Mouse (Mus musculus) adrenal gland (tissue): Measurements from ENCODE around the gene Prkce.

Experiments
- intact Hi-C: fragments of 180-260 bp; cut with DNase I; formaldehyde crosslinking; loops from one replicate; pipeline ENCODE4 v1.15.1; 2025

Prkce gene

DNA sequence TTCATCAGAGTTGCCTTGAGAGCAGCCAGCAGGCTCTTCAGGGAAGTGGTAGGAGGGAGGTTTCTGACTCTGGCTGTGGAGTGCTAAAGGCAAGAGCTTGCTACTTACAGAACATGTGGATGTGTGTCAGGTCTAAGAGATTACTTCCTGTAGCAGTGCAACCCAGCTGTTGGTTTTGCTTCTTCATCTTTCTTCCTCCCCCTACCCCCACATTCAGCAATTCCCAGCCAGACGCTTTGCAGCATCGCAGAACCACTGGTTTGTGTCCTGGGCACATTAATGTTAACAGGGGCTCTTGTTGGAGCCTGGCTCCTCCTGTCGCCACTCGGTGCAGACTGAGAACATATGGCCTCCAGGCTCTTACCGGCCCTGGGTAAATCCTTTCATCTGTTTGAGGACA lies 190.8 kb downstream of the Prkce start:
- intact Hi-C loops = no loop called here

DNA sequence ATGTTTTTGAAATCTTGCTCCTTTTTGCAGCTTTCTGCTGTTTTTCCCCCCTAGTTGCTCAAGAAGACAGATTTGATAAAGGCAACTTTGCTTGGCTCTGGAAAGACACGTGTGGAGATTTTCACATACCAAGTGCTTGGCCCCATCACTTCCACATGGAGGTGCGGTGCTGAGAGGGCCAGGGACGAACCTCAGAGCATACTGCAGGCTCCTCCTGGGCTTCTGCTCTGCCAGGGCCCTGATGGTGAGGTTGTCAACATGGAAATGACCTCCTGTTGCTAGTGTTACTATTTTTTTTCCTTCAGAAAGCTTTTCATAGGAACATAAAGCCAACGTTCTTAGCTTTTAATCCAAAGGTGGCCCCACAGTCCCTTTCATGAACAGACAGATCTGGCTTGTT lies 191.3 kb downstream of the Prkce start:
- intact Hi-C loops = no loop called here

DNA sequence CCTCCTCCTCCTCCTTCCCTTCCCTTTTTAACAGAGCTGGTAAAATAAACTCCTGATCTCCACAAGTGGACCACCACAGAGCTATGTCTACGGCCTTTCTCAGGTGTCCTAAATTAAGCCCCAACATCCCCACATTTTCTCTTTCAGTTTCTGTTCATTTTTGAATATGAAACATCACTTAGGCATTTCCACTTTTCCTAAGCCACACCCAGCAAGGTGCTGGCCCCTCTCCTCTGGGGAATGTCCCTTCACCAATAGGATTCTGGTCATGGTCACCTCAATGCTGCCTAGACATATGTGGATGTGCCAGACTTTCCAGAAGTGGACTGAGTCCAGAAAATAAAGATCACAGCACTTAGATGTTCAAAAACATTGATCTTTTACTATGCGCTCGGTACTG lies 193.3 kb downstream of the Prkce start:
- intact Hi-C loops = no loop called here

DNA sequence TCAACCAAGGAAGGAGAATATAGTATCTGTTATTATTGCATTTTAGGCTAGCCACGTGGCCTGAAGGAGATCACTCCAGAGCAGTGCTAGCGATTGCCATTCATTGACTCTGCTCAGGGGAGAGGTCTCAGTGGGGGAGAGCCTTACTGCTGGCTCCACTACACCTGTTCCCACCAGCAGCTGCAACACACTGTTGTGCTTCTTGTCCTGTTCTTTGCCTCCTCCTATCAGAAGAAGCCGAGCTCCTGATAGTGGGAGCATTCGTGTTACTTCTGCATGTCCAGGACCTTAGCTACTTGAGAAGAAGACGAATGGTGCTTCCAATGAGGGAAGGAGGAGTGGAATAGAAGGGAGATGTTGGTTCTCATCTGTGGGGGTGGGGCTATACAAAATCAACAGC lies 195.8 kb downstream of the Prkce start:
- intact Hi-C loops = no loop called here

DNA sequence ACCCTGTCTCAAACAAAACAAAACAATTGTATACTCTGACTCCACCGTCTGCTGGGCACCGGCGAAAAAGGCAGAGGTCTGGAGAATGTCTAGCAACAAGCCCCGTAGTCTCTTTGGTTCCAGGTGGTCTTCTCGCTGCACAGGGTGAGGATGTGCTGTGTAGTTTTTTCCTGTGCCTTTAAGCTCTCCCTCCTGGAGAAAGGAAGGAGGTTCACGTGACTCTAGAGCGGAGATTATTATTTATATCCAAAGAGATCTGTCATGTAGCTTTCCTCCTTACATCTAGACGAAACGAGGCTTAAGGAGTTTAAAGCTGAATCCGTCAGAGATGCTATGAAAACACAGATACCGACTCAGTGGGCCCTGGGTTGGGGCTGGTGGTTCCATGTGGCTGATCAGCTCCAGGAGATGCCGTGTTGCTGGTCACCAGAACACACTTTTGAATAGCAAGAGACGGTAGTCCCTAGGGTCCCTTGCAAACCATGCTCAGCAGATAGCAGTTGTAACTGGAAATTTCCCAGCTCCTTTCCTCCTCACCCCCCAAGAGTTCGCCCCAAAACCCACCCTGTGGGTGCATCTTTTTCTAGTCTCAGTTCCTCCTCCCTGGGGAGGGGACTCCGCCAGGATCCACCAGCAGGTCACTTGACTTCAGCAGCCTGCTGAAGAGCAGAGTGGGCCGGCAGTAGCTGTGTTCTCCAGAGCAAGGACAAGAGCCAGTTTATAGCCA lies 196.9 kb downstream of the Prkce start:
- intact Hi-C loops = no loop called here

DNA sequence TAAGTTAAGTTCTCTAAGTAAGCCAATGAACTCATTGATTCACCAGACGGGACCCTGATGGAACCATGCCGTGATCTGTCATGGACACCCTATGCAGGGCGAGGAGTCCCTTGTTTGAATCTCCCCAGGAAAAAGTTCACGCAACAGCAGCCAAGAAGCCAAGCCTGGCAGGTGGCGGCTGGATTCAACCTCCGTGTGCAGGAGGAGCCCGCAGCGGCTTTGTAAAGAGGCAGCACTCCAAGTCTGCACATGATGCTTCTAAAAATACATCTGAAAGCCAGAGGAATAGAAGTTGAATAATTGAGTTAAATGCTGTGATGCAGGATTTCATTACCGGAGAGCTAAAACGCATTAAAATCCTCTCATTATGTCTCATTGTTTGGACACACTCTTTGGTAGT lies 199.3 kb downstream of the Prkce start:
- intact Hi-C loops = no loop called here

DNA sequence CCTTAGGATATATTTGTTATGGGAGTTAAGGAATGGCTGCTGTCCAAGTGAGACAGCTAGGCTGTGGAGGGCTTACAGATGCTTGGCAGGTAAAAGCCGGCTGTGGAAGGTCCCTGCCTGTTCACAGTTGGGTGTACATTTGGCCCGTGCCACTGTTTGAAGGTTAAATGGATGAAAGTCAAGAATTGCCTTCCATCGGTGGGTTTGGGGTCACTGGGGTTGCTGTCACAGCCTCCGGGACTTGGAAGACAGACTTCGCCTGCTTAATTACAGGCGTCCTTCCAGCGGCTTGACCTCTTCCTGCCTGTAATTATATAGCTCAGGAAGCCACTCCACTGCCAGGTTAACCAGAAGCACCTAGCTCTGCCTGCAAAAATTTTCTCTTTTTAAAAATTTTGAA lies 200.1 kb downstream of the Prkce start:
- intact Hi-C loops = no loop called here

DNA sequence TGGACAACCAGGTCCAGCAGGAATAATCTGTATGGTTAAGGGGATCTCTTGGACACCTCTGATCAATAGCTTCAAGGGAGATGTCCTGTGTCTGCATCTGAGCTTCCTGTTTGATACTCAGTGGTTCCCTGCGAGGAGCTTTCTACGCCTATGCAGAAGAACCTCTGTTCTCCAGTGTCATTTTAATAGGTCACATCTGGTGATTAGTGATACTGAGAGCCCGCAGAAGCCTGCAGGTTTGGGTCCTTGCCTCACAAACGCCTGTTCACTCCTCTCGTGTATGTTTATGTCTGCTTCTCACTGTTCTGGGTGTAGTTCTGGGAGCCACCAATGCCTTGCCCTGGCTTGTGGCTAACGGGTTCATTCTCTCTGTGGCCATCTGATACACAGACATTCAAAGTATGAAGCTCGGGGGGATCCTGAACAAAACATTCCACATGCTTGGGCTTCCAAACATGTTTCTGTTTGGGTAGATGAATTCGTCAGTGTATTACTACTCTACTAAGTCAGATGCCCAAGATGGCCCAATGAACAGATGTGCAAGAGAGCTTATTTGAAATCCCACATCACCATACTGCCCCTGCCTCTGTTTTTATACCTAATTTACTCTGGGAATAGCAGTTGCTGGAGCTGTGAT lies 202.6 kb downstream of the Prkce start:
- intact Hi-C loops = no loop called here

DNA sequence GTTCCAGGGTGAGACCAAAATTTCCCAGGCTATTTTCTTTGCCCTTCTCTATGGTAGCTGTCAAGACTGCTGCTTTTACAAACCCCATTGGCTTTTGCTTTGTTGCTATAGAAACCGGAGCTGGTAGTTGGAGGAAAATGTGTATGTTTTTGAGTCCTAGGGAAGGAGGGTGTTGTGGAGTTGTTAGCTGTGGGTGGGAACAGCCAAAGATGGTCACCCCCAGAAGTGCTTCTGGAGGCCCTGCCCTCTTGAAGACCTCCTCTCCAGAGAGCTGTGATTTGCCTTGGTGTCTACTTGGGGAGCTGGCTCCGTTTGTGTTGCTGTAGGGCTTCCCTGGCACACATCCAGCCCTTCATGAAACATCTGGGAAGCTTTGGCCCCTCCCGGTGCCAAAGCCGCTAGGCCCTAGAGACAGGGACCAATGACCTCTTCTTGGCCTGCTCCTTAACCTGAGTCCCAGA lies 203.5 kb downstream of the Prkce start:
- intact Hi-C loops = no loop called here

DNA sequence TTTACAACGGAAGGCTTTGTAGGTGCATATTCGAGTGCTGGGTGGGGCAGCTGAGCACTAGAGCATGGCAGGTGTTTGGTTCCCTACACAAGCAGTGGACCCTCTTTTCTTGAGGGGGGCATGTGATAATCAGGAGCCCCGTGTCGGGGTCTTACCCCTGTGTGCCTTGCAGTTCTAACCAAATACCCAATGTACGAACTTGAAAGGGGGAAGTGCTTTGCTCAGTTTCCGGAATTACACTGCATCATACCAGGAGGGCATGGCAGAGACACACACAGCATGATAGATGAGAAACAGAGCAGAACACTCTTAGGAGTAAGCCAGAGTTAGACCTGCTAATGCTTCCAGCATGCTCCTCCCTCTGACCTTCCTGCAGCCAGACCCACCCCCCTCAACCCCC lies 208.8 kb downstream of the Prkce start:
- intact Hi-C loops = no loop called here

DNA sequence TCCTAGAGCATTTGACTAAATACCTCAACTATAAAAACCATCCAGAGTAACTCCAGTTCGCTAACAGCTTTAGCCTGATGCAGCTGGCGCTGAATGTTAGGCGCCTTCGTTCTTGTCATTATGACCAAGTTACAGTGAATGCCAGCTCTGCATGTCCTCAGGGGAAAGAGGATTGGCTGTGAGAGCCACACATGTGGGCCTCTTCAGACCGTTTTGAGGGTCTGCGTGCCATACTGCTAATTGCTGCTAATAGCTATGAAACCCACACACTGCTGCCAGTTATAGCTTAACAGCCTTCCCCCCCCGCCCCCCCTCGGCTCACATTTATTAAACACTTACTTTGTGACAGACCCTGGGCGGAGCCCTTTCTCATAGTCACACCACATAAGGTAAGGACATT lies 210.3 kb downstream of the Prkce start:
- intact Hi-C loops = no loop called here

DNA sequence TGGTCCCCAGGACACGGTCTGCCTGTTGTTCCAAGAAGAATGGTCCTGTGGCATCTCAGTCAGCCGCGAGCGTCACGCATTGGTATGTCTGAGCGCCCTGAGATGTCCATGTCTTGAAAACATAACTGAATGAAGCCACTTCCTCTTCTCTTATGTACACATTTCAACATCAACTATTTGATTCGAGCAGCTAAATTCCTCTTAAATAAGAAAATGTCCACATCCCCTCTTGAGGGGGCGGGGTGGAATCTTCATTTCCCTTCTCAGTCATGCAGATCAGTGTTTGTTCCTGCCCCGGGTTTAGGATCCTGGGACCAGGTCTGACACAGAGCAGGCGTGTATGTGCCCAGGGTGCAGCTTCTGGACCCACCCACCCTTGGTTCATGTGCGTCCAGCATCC lies 211.0 kb downstream of the Prkce start:
- intact Hi-C loops = no loop called here

DNA sequence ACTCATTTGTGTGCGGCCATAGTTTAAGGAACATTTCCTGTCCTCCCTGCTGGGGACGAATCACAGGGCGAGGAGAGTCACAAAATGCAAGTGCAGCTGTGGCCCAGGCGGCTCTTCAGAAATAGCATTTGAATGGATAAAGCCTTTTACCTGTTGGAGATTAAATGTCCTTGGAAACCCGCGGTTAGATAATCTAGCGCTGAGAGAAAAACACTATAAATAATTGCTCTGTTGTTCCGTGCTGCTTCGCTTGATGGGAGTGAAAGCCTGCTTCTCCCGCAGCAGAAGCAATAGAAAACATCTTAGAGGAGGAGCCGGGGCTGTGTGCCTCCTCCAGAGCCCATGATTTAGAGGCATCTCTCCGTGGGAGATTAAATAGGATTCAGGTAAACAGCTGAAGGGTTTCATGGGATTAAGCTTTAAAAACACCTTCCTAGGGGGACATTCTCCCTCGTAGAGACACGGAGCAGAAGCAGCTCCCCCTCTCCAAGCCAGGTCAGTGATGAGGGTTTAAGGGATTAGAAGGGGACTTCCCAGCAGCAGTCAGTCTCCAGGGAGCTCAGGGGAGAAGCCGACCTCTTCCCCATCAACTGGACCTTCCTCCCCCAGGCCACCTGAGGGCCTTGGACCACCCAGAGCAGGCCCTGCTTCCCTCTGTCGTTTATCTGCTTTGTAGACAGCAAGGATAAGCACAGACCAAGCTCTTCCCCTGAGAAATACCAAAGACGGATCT lies 212.0 kb downstream of the Prkce start:
- intact Hi-C loops = no loop called here

DNA sequence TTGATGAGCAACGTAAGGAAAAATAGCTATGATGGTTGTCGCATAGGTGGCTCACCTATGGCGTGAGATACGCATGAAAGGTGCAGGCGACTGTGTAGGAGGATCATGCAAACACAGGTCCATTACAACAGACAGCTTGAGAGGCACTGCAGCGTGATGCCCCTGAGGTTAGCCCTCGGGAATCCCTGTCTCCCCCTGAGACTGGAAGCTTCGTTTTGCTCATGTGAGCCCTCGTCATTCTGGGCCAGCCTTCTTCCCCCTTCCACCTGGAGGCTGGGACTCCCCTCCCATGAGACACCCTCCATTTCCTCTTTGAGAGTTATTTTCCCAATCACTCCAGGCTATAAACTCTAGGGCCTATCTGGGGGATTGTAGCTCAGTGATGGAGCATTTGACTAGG lies 213.9 kb downstream of the Prkce start:
- intact Hi-C loops = no loop called here

DNA sequence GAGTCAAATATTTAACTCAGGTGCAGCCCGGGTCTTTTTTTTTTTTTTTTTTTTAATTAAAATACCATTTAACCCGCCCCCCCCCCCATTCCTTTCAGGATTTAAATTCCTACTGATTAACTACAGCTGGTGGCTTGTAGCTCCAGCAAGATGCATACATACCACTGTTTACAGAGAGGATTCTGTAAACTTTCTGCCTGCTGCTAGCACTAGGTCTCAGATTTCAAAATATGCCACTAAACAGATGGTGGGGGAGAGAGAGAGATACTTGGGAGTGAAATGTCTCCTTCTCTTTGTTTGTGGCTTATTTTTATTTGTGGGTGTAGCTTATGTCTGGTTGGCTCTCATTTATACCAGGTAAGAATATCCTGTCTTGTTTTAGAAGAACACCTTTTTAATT lies 215.3 kb downstream of the Prkce start:
- intact Hi-C loops = no loop called here

DNA sequence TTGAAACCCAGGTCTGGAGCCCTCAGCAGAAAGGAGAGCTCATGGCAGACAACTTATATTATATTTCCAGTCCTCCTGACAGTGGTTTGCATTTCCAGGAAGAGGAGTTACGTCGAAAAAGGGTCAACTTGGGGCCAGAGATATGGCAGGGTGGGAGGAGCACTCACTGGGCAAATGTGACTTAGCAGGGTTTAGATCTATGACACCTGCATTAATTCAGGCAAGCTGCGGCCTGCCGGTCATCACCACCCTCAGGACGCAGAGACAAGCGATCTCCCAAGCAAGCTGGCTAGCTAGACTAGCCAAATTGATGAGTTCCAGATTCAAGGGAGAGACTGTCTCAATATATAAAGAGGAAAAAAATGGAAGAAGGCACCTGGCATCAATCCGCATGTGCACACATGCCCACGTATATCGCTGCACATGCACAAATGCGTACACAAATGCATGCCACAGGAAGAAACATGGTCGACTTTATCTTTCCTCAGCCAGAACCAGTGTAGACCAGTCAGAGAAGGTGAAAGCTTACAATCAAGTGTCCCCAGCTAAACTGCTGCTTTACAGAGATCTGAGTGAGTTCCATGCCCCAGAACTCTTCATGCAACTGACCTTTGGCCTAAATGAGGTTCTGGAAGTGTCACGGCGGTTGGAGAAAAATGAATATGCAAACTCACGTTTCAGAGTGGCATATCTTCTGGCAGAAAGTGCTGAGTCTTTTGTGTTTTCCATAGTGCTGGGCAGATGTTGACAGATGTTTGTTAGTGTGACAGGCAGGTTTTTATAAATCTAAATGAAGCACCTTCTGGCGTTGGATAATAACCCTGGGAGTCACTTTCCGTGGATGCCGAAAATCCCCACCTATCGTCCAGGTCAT lies 216.4 kb downstream of the Prkce start:
- intact Hi-C loops = no loop called here

DNA sequence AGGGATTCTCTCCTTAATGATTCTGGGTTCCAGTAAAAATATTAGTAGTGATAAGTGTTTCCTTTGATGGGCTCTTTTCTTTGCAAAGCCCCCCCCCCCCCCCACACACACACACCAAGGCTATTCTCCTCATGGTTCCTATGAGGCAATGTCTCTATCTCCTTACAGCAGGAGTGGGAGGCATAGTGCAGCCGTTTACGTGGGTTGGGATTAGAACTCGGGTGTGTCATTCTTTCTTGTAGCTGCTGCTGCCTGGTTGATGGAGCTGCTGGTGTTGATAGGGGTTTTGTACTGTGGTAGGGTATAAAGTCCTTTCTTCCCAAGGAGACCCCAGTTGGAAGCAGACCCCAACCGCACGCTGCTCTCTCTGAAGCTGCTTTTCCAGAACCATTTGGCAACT lies 224.9 kb downstream of the Prkce start:
- intact Hi-C loops = no loop called here

DNA sequence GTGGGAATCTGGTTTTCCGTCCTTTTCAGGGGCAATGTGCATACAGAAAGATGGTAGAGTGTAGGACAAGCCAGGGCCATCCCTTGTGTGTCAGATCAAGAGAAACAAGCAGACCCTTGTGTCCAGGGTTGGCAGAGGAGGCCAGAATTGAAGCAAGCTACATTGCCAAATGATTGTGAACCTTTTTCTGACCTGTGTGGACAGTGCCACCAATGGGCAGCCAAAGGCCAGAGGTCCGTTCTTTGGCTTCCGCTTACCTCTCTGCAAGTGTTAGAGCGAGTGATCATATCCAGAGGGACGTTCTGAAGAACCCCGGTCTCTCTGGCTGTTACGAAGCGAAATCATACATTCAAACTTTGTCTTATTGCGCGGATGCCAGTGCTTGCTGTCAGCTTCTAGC lies 225.6 kb downstream of the Prkce start:
- intact Hi-C loops = no loop called here

DNA sequence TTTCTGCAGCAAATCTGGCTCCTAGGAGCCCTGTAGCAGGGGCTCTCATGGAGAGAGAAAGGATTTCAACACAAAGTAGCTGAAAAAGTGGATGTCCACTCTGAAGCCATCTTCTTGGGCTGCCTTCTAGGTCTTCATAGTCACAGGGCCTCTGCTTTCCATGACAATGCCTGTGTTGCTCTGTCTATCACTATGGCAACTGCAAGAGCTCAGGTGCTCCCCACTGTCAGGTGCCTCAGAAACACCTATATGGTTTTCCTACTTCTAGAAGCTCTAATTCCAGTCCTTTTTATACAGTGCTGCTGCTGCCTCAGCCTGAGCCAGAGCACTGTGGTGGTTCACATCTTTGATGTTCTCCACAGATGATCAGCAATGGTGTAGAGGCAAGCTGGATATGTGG lies 229.5 kb downstream of the Prkce start:
- intact Hi-C loops = no loop called here

DNA sequence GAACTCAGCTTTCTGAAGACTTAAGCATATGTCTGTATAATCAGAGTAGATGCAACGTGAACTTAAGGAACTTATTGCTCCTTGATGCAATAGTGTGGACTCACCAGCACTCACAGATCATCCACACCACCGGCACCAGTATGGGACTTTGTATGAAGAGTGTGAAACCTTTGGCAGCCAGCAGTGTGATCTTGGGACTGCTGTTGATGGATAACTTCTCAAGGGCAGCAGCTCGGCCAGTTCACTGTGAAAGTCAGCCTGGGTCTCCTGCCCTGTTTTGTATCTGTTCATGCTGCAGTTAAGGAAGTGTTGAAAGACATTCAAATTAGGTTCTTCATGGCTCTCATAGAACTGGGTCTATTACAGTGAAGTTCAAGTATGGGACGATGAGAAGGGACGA lies 230.1 kb downstream of the Prkce start:
- intact Hi-C loops = no loop called here

DNA sequence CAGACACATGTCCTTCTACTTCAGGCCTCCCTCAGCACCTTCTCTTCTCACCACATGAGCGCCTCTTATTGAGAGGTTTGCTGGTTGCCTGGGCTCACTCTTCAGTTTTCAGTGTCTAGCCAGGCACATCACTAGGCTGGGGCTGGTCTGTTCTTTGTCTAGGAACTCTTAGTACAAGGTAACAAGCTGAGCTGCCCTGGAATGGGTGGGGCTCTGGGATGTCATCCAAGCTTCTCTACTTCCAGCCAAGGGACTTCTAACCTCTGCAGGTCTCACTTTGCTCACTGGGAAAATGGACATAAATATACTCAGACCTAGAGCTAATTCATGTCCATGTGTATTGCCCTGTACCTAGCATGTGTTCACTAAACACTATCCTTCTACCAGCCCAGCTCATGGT lies 230.6 kb downstream of the Prkce start:
- intact Hi-C loops = no loop called here

DNA sequence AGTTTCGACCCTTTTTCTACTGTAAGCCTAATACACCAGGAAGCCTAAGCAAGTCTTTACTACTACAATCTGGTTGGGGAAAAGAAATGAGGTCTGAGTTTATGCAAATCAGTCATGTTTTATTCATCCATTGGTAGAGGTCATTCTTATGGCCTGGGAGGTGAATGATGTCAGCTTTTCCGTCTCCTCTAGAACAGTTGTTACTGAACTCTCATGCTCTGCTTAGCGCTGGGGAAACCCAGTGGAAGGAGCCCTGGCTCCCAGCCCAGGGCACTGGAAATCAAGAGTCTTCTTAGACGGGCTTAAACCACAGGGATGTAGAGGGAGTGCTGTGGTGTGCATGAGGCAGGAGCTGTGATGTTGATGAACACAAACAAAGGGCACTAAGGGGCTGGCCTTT lies 232.4 kb downstream of the Prkce start:
- intact Hi-C loops = no loop called here
